12 mouse cellular contexts compared by ENCODE assay signal in the genomic region with DNA sequence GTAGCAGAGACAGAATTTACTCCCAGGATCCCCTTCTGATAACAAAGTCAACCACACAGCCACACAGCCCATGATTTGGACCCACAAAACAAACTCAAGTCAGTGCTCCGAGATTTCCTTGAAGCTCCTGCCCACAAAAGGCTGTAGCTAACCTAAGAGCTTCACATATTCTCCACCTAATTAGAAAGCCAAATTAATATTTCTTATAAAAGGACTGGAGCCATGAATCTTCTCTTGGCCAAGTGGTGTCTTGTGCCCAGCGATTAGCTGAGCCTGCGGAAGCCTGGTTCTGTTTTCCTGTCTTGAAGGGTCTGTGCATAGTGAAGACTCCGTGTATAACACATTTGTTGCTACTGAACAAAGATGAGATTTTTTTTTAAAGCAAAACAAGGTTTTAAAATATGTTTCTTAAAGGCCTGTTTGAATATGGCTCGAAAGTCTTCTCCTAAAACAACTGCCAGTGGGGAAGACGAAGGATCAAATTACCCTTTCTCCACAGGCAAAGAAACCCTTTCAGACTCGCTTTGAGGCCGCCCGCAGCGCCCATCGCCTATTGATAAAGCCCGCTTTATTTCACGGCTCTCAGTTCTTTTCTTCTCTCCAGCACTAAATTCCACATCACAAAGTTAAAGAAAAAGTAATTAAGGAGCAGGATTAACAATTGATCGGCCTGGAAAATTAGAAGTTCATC. TPM values are rescaled to one million over a fixed set of nuclear protein-coding genes. Genes with fewer than 3 reads are reported as not detected.
DNase-seq lines count a peak whose midpoint lies in the region; ATAC-seq and TF ChIP-seq lines count a peak whose summit lies in the region.
"Had no signal": no experiment of that assay in that cellular context is flagged by ENCODE, and none has a peak within 500 bp of the region (broad histone marks: within the 10 kb centered on the region; RNA-seq: fewer than 3 reads in every experiment).

No protein-coding gene starts in this region.

- H3K9ac ChIP-seq in heart, embryonic 13.5 days = no peak overlapping the region
- H3K9ac ChIP-seq in embryonic facial prominence, embryonic 12.5 days = no peak overlapping the region
- H3K9ac ChIP-seq in hindbrain, postnatal 0 days (replicated peaks; ENCODE audit: low read length) = no peak overlapping the region
- H3K9ac ChIP-seq in neural tube, embryonic 15.5 days (replicated peaks) = no peak overlapping the region
- H3K9ac ChIP-seq: embryonic facial prominence, embryonic 15.5 days; limb, embryonic 15.5 days had no signal

- no peak overlapping the region for H3K27ac ChIP-seq in heart, embryonic 13.5 days (replicated peaks)
- no peak overlapping the region for H3K27ac ChIP-seq in embryonic facial prominence, embryonic 12.5 days
- peak overlapping the region; percentile 38; the same call in 1 of the 2 replicates for H3K27ac ChIP-seq in hindbrain, postnatal 0 days
- 0 out of 2 replicates have a peak overlapping the region, but pooled peaks have one; percentile 3 for H3K27ac ChIP-seq in neural tube, embryonic 15.5 days (replicated peaks)
- H3K27ac ChIP-seq in cerebellum, adult 2 months (ENCODE audit: insufficient read depth, low read length) = no peak overlapping the region
- H3K27ac ChIP-seq: embryonic facial prominence, embryonic 15.5 days; limb, embryonic 15.5 days had no signal

- intact Hi-C loops in heart, postnatal 25 days (cut with DNase I) = no loop called here

- TF ChIP-seq CTCF in hindbrain, postnatal 0 days (IDR thresholded peaks at IDR 0.05; ENCODE audit: low read depth) = no peak
- TF ChIP-seq CTCF in cerebellum, adult 2 months (IDR thresholded peaks at IDR 0.05; ENCODE audit: borderline replicate concordance, insufficient read depth, low read depth, low read length) = no peak

- peaks cover 90% of the 10 kb centered on the region for H3K27me3 ChIP-seq in heart, embryonic 13.5 days (replicated peaks)
- H3K27me3 ChIP-seq in embryonic facial prominence, embryonic 12.5 days = no peaks in the 10 kb centered on the region
- no peaks in the 10 kb centered on the region for H3K27me3 ChIP-seq in hindbrain, postnatal 0 days (ENCODE audit: insufficient read depth, low read length)
- H3K27me3 ChIP-seq in neural tube, embryonic 15.5 days (replicated peaks) = no peaks in the 10 kb centered on the region
- no peaks in the 10 kb centered on the region for H3K27me3 ChIP-seq in cerebellum, adult 2 months (ENCODE audit: control insufficient read depth, insufficient read depth, low read length)
- H3K27me3 ChIP-seq: limb, embryonic 15.5 days had no signal

- H3K36me3 ChIP-seq in heart, embryonic 13.5 days = no peaks in the 10 kb centered on the region
- no peaks in the 10 kb centered on the region for H3K36me3 ChIP-seq in embryonic facial prominence, embryonic 12.5 days
- no peaks in the 10 kb centered on the region for H3K36me3 ChIP-seq in hindbrain, postnatal 0 days (ENCODE audit: insufficient read depth, low read length)
- no peaks in the 10 kb centered on the region for H3K36me3 ChIP-seq in neural tube, embryonic 15.5 days
- H3K36me3 ChIP-seq: embryonic facial prominence, embryonic 15.5 days; limb, embryonic 15.5 days had no signal

- H3K4me3 ChIP-seq in heart, embryonic 13.5 days = no peak overlapping the region
- no peak overlapping the region for H3K4me3 ChIP-seq in embryonic facial prominence, embryonic 12.5 days
- no peak overlapping the region for H3K4me3 ChIP-seq in hindbrain, postnatal 0 days (ENCODE audit: low read length)
- H3K4me3 ChIP-seq in neural tube, embryonic 15.5 days (replicated peaks) = no peak overlapping the region
- no peak overlapping the region for H3K4me3 ChIP-seq in cerebellum, adult 2 months (replicated peaks; ENCODE audit: insufficient read depth, low read depth, low read length)
- H3K4me3 ChIP-seq: embryonic facial prominence, embryonic 15.5 days; limb, embryonic 15.5 days had no signal

- WGBS in heart, embryonic 13.5 days = 19% methylated on average over 14 of the region's 14 CpGs
- WGBS in embryonic facial prominence, embryonic 12.5 days = 10% methylated on average over 14 of the region's 14 CpGs
- 16% methylated on average over 14 of the region's 14 CpGs for WGBS in hindbrain, postnatal 0 days
- WGBS in neural tube, embryonic 15.5 days = 12% methylated on average over 14 of the region's 14 CpGs
- 57% methylated on average over 14 of the region's 14 CpGs for WGBS in cerebellum, adult 2 months

- no peak for TF ChIP-seq POLR2A in cerebellum, adult 2 months (IDR thresholded peaks at IDR 0.05; ENCODE audit: borderline replicate concordance, insufficient read depth, low read length)

- H3K4me1 ChIP-seq in heart, embryonic 13.5 days = peaks cover 10% of the 10 kb centered on the region
- H3K4me1 ChIP-seq in embryonic facial prominence, embryonic 12.5 days = peaks cover 3% of the 10 kb centered on the region
- peaks cover 7% of the 10 kb centered on the region; the same call in 1 of the 2 replicates for H3K4me1 ChIP-seq in hindbrain, postnatal 0 days (ENCODE audit: insufficient read depth, low read length)
- peaks cover 22% of the 10 kb centered on the region for H3K4me1 ChIP-seq in neural tube, embryonic 15.5 days
- H3K4me1 ChIP-seq in cerebellum, adult 2 months (ENCODE audit: control insufficient read depth, insufficient read depth, low read length) = no peaks in the 10 kb centered on the region

- no peaks in the 10 kb centered on the region for H3K9me3 ChIP-seq in heart, embryonic 13.5 days
- H3K9me3 ChIP-seq in embryonic facial prominence, embryonic 12.5 days = no peaks in the 10 kb centered on the region
- H3K9me3 ChIP-seq in hindbrain, postnatal 0 days (ENCODE audit: low read length) = no peaks in the 10 kb centered on the region
- H3K9me3 ChIP-seq in neural tube, embryonic 15.5 days (replicated peaks) = no peaks in the 10 kb centered on the region
- H3K9me3 ChIP-seq: embryonic facial prominence, embryonic 15.5 days; limb, embryonic 15.5 days had no signal

- peak overlapping the region; percentile 8; the same call in 1 of the 2 replicates for H3K4me2 ChIP-seq in heart, embryonic 13.5 days
- H3K4me2 ChIP-seq in embryonic facial prominence, embryonic 12.5 days (replicated peaks) = peak overlapping the region; percentile 9; the same call in 1 of the 2 replicates
- H3K4me2 ChIP-seq in hindbrain, postnatal 0 days (ENCODE audit: low read depth, low read length) = no peak overlapping the region
- H3K4me2 ChIP-seq in neural tube, embryonic 15.5 days = no peak overlapping the region
- H3K4me2 ChIP-seq: embryonic facial prominence, embryonic 15.5 days; limb, embryonic 15.5 days had no signal

- ATAC-seq in heart, embryonic 13.5 days (ENCODE audit: extremely low read depth, insufficient number of reproducible peaks, low FRiP score, low TSS enrichment) = no peak
- no peak for ATAC-seq in embryonic facial prominence, embryonic 12.5 days (ENCODE audit: insufficient number of reproducible peaks, insufficient read depth, low FRiP score, low TSS enrichment)
- no peak for ATAC-seq in hindbrain, postnatal 0 days
- ATAC-seq in neural tube, embryonic 15.5 days (ENCODE audit: low FRiP score) = no peak

- DNase-seq in heart, postnatal 25 days (ENCODE audit: low spot score) = no peak
- DNase-seq in hindbrain, postnatal 0 days (ENCODE audit: low spot score) = no peak
- no peak for DNase-seq in cerebellum, adult 11-12 months
- no peak for DNase-seq in kidney, postnatal 14 days
- no peak for DNase-seq in cerebellum, adult 2 months
- DNase-seq: gastrocnemius, postnatal 10 days; kidney, postnatal 36 days had no signal

RNA-seq across cellular contexts. Expression of gene Ric8b, which starts 58.5 kb away (rescaled TPM):
- 14.3 and 15.4 TPM in 2 replicates for polyA plus RNA-seq in heart, embryonic 13.5 days (2015; fragmentation: Nextera tagmentation; extraction: Ambion mirVana)
- total RNA-seq in heart, postnatal 25 days (2021) = 10 to 100 TPM; 30.1 to 32.3 TPM
- 30.4 and 32.6 TPM in 2 replicates for polyA plus RNA-seq in embryonic facial prominence, embryonic 12.5 days (2016; fragmentation: Nextera tagmentation; extraction: Ambion mirVana)
- 47.6 and 49.6 TPM in 2 replicates for total RNA-seq in hindbrain, postnatal 0 days (2014; rRNA removed)
- 30.6 and 33.8 TPM in 2 replicates for polyA plus RNA-seq in hindbrain, postnatal 0 days (2015; fragmentation: Nextera tagmentation; extraction: Ambion mirVana)
- 42.9 and 44.0 TPM in 2 replicates for polyA plus RNA-seq in neural tube, embryonic 15.5 days (2015; fragmentation: Nextera tagmentation; extraction: Ambion mirVana)
- 41.5 and 43.3 TPM in 2 replicates for polyA plus RNA-seq in cerebellum, adult 2 months (2012; rRNA removed)

Comparison
In these comparisons a context has a peak if more than half of its experiments do, and no peak if none do; other contexts are left out.
1. H3K27ac ChIP-seq: peak in hindbrain, postnatal 0 days (single experiment) and neural tube, embryonic 15.5 days (single experiment); none in heart, embryonic 13.5 days (single experiment), embryonic facial prominence, embryonic 12.5 days (single experiment) and cerebellum, adult 2 months (single experiment).
2. H3K4me2 ChIP-seq: peak in heart, embryonic 13.5 days (single experiment) and embryonic facial prominence, embryonic 12.5 days (single experiment); none in hindbrain, postnatal 0 days (single experiment) and neural tube, embryonic 15.5 days (single experiment).